Mouse (Mus musculus): Measurements from ENCODE around the gene Dnaaf1. TPM values are rescaled to one million over a fixed set of nuclear protein-coding genes. Genes with fewer than 3 reads are reported as not detected.

Gene Dnaaf1
- total and polyA plus RNA-seq, 3 experiments: 0.19 to 0.54 TPM; not detected in 1

DNA sequence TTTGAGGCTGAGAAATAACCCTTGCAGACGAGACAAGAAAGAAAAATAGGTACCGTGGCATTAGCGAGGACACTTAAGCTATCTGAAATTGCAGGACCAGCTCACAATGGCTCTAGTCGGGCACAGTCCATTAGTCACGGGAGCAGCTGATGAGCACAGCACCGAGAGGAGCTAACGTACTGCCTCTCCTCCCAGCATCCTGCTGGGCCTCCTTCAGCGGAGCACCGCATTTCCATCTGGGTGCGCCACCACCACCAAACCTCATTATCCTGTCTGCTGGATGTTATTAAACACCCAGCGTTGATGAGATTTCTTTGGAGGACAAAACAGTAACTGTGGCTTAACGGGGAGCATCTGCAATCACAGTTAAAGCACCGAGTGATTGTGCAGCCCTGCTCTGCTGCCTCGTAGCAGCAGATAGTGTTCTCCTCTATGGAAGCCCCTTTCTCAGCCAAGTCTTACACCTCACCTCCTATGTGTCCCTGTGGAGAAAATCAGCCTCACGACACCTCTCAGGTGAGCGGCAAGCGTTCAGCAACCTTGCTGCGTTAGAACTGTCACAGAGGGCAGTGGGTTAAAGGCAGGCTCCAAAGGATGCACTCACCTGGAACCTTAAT is 70.1 kb downstream of the Dnaaf1 start:
- H3K36me3 ChIP-seq (ENCODE audit: control insufficient read depth in 1 of 2, insufficient read depth in 2 of 2, low read length in 2 of 2): no peaks in the 10 kb centered on the region

DNA sequence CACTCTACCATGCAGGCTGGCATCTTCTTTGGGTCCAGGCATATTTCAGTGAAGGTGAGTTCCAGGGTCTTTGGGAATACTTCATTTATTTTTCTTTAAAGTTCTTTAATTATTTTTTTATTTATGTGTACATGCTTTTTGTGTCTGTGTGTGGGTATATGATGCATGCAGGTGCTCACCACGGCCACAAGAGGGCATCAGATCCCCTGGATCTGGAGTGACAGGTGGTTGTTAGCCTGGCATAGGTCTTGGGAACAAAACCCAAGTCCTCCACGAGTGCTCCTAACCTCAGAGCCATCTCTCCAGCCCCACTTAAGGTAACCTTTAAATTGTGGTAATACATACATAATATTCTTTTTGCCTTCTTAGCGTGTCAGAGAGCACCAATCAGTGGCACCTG is 71.2 kb downstream of the Dnaaf1 start:
- DNase-seq (ENCODE audit: low read depth, low spot score): peak; percentile 15
- TF ChIP-seq RAD21 (IDR thresholded peaks at IDR 0.05; ENCODE audit: low read depth, low read length) (peak; percentile 8), NRF1 (IDR thresholded peaks at IDR 0.05; ENCODE audit: insufficient read depth, low read depth, low read length, poor library complexity, severe bottlenecking) (no peak), CTCF (IDR thresholded peaks at IDR 0.05 in 2 of 3, conservative IDR thresholded peaks at IDR 0.05 in 1 of 3; ENCODE audit: control insufficient read depth in 1 of 3, insufficient read depth in 1 of 3, low read depth in 2 of 3, low read length in 3 of 3, poor library complexity in 1 of 3, severe bottlenecking in 1 of 3) (peak; percentile 30 to 49 (median 42))

More for the DNA sequence above, 70.1 kb downstream of the Dnaaf1 start:
- TF ChIP-seq MAZ (IDR thresholded peaks at IDR 0.05; ENCODE audit: low read depth, low read length) (no peak), MAFK (IDR thresholded peaks at IDR 0.05; ENCODE audit: borderline replicate concordance, low read depth, low read length) (no peak), ZMIZ1 (IDR thresholded peaks at IDR 0.05; ENCODE audit: low read depth, low read length) (no peak), HCFC1 (IDR thresholded peaks at IDR 0.05; ENCODE audit: low read depth, low read length) (no peak), SIN3A (IDR thresholded peaks at IDR 0.05; ENCODE audit: low read length) (no peak), MEF2A (IDR thresholded peaks at IDR 0.05; ENCODE audit: extremely low read depth, insufficient replicate concordance, low read depth, low read length, poor library complexity, severe bottlenecking) (no peak), RCOR1 (IDR thresholded peaks at IDR 0.05; ENCODE audit: low read depth, low read length) (no peak)
- Histone ChIP-seq H3K9ac (ENCODE audit: control insufficient read depth, low read depth, low read length, poor library complexity, severe bottlenecking) (no peak overlapping the region), H3K9me3 (replicated peaks; ENCODE audit: insufficient read depth, low read length) (no peaks in the 10 kb centered on the region), H3K79me2 (ENCODE audit: control insufficient read depth, insufficient read depth, low read length, poor library complexity) (no peaks in the 10 kb centered on the region), H3K27ac (ENCODE audit: control insufficient read depth, low read depth, low read length) (no peak overlapping the region), H3K4me3 (ENCODE audit: control insufficient read depth in 1 of 2, insufficient read depth in 1 of 2, low read depth in 2 of 2, low read length in 2 of 2) (no peak overlapping the region), H3K4me1 (ENCODE audit: control insufficient read depth in 1 of 2, insufficient read depth in 2 of 2, low read length in 2 of 2) (no peaks in the 10 kb centered on the region), H3K27me3 (ENCODE audit: control insufficient read depth in 1 of 2, insufficient read depth in 2 of 2, low read length in 2 of 2) (0 out of 4 replicates have a peak, but pooled peaks cover 0 to 2% of the 10 kb centered on the region in 2 experiments)
- DNase-seq (ENCODE audit: low read depth, low spot score): no peak

DNA sequence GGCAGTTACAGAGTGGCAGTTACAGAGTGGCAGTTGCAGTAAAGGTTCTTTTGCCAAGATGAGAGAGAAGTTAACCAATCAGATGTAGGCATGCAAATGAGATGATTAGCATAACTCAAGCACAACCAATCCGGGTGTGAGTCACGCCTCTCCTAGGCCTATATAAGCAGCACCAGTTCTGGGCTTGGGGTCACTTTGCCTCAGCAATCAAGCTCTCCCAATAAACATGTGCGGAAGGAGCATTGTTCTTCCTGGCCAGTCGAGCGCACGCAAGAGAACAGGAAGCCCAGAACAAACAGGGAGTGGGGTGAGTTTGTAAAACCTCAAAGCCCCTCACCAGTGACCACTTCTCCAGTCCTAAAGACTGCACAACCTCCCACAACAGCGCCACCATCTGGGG is 71.8 kb downstream of the Dnaaf1 start:
- no peak for DNase-seq (ENCODE audit: low read depth, low spot score)
- Histone ChIP-seq H3K27ac (ENCODE audit: control insufficient read depth, low read depth, low read length) (no peak overlapping the region), H3K9ac (ENCODE audit: control insufficient read depth, low read depth, low read length, poor library complexity, severe bottlenecking) (no peak overlapping the region), H3K4me1 (ENCODE audit: control insufficient read depth in 1 of 2, insufficient read depth in 2 of 2, low read length in 2 of 2) (no peaks in the 10 kb centered on the region), H3K4me3 (ENCODE audit: control insufficient read depth in 1 of 2, insufficient read depth in 1 of 2, low read depth in 2 of 2, low read length in 2 of 2) (no peak overlapping the region), H3K27me3 (ENCODE audit: control insufficient read depth in 1 of 2, insufficient read depth in 2 of 2, low read length in 2 of 2) (0 out of 4 replicates have a peak, but pooled peaks cover 0 to 2% of the 10 kb centered on the region in 2 experiments), H3K36me3 (ENCODE audit: control insufficient read depth in 1 of 2, insufficient read depth in 2 of 2, low read length in 2 of 2) (no peaks in the 10 kb centered on the region), H3K79me2 (ENCODE audit: control insufficient read depth, insufficient read depth, low read length, poor library complexity) (no peaks in the 10 kb centered on the region), H3K9me3 (replicated peaks; ENCODE audit: insufficient read depth, low read length) (no peaks in the 10 kb centered on the region)
- TF ChIP-seq CHD2 (IDR thresholded peaks at IDR 0.05; ENCODE audit: low read length) (no peak), EP300 (IDR thresholded peaks at IDR 0.05; ENCODE audit: low read depth in 1 of 2, low read length in 2 of 2) (no peak), TBP (IDR thresholded peaks at IDR 0.05; ENCODE audit: low read depth, low read length) (0 out of 2 replicates have a peak, but pooled peaks have one; percentile 55), MYB (IDR thresholded peaks at IDR 0.05; ENCODE audit: low read depth, low read length) (peak; percentile 85; the same call in 1 of the 2 replicates), MAX (IDR thresholded peaks at IDR 0.05; ENCODE audit: low read length) (no peak), E2F4 (IDR thresholded peaks at IDR 0.05; ENCODE audit: borderline replicate concordance, low read depth, low read length) (no peak), SIN3A (IDR thresholded peaks at IDR 0.05; ENCODE audit: low read length) (no peak), USF2 (IDR thresholded peaks at IDR 0.05; ENCODE audit: borderline replicate concordance in 1 of 2, insufficient read depth in 1 of 2, low read depth in 1 of 2, low read length in 2 of 2) (no peak), JUND (IDR thresholded peaks at IDR 0.05; ENCODE audit: low read depth, low read length) (no peak), MXI1 (IDR thresholded peaks at IDR 0.05; ENCODE audit: low read depth, low read length) (no peak), MAFK (IDR thresholded peaks at IDR 0.05; ENCODE audit: borderline replicate concordance, low read depth, low read length) (no peak), POLR2AphosphoS2 (IDR thresholded peaks at IDR 0.05; ENCODE audit: low read length) (no peak), KAT2A (conservative IDR thresholded peaks at IDR 0.05; ENCODE audit: low read depth, low read length) (no peak), CHD1 (IDR thresholded peaks at IDR 0.05; ENCODE audit: low read depth, low read length) (no peak), SMC3 (IDR thresholded peaks at IDR 0.05; ENCODE audit: low read depth, low read length) (no peak), ZC3H11A (IDR thresholded peaks at IDR 0.05; ENCODE audit: low read depth, low read length) (no peak), TCF12 (IDR thresholded peaks at IDR 0.05; ENCODE audit: low read depth, low read length) (no peak)

More for the DNA sequence above, 71.2 kb downstream of the Dnaaf1 start:
- H3K36me3 ChIP-seq (ENCODE audit: control insufficient read depth in 1 of 2, insufficient read depth in 2 of 2, low read length in 2 of 2): no peaks in the 10 kb centered on the region
- H3K27ac ChIP-seq (ENCODE audit: control insufficient read depth, low read depth, low read length): no peak overlapping the region
- 0 out of 4 replicates have a peak, but pooled peaks cover 0 to 2% of the 10 kb centered on the region in 2 experiments for H3K27me3 ChIP-seq (ENCODE audit: control insufficient read depth in 1 of 2, insufficient read depth in 2 of 2, low read length in 2 of 2)
- H3K4me1 ChIP-seq (ENCODE audit: control insufficient read depth in 1 of 2, insufficient read depth in 2 of 2, low read length in 2 of 2): no peaks in the 10 kb centered on the region
- no peak overlapping the region for H3K4me3 ChIP-seq (ENCODE audit: control insufficient read depth in 1 of 2, insufficient read depth in 1 of 2, low read depth in 2 of 2, low read length in 2 of 2)
- no peaks in the 10 kb centered on the region for H3K9me3 ChIP-seq (replicated peaks; ENCODE audit: insufficient read depth, low read length)
- no peaks in the 10 kb centered on the region for H3K79me2 ChIP-seq (ENCODE audit: control insufficient read depth, insufficient read depth, low read length, poor library complexity)
- no peak overlapping the region for H3K9ac ChIP-seq (ENCODE audit: control insufficient read depth, low read depth, low read length, poor library complexity, severe bottlenecking)

All from MEL (cell line).